Mouse (Mus musculus): ENCODE results near the gene Nebl. TPM values are rescaled to one million over a fixed set of nuclear protein-coding genes. Genes with fewer than 3 reads are reported as not detected.
"Not testable (repeated sequence)": the region's sequence is repeated elsewhere in the genome, so short reads cannot be mapped to it uniquely, and the experiment has no call there.

The Nebl gene
- polyA plus RNA-seq, 1 experiment from 2014 or later: 19.5 TPM

GRCm38 (mm10) chr2:17326590-17326989 lies 404.7 kb downstream of the Nebl start:
- no peak for ATAC-seq (ENCODE audit: insufficient number of reproducible peaks, low FRiP score, low TSS enrichment, low read depth)
- Histone ChIP-seq H3K4me2 (replicated peaks) (no peak overlapping the region), H3K27me3 (no peaks in the 10 kb centered on the region), H3K9me3 (replicated peaks) (no peaks in the 10 kb centered on the region), H3K36me3 (no peaks in the 10 kb centered on the region), H3K27ac (replicated peaks) (no peak overlapping the region), H3K4me1 (no peaks in the 10 kb centered on the region), H3K9ac (no peak overlapping the region), H3K4me3 (replicated peaks) (no peak overlapping the region)
- WGBS: 87% methylated on average over 1 of the region's 1 CpGs

GRCm38 (mm10) chr2:17316850-17317249 lies 414.4 kb downstream of the Nebl start:
- no peaks in the 10 kb centered on the region for H3K27me3 ChIP-seq
- WGBS: 41% methylated on average over 5 of the region's 5 CpGs
- H3K4me2 ChIP-seq (replicated peaks): no peak overlapping the region
- no peaks in the 10 kb centered on the region for H3K4me1 ChIP-seq
- no peak overlapping the region for H3K27ac ChIP-seq (replicated peaks)
- no peaks in the 10 kb centered on the region for H3K9me3 ChIP-seq (replicated peaks)
- H3K36me3 ChIP-seq: no peaks in the 10 kb centered on the region
- no peak overlapping the region for H3K4me3 ChIP-seq (replicated peaks)
- no peak overlapping the region for H3K9ac ChIP-seq
- no peak for ATAC-seq (ENCODE audit: insufficient number of reproducible peaks, low FRiP score, low TSS enrichment, low read depth)

- no peaks in the 10 kb centered on the region for H3K27me3 ChIP-seq
- no peaks in the 10 kb centered on the region for H3K36me3 ChIP-seq
- no peak overlapping the region for H3K4me2 ChIP-seq (replicated peaks)
- no peaks in the 10 kb centered on the region for H3K4me1 ChIP-seq
- no peak overlapping the region for H3K4me3 ChIP-seq (replicated peaks)
- no peak overlapping the region for H3K9ac ChIP-seq
- no peaks in the 10 kb centered on the region for H3K9me3 ChIP-seq (replicated peaks)
- ATAC-seq (ENCODE audit: insufficient number of reproducible peaks, low FRiP score, low TSS enrichment, low read depth): no peak
- H3K27ac ChIP-seq (replicated peaks): no peak overlapping the region
Observed at GRCm38 (mm10) chr2:17301379-17301778, 429.9 kb downstream of the Nebl start.

- no peaks in the 10 kb centered on the region for H3K4me1 ChIP-seq
- WGBS: 43% methylated on average over 1 of the region's 1 CpGs
- no peaks in the 10 kb centered on the region for H3K36me3 ChIP-seq
- no peak for ATAC-seq (ENCODE audit: insufficient number of reproducible peaks, low FRiP score, low TSS enrichment, low read depth)
- H3K9ac ChIP-seq: no peak overlapping the region
- no peaks in the 10 kb centered on the region for H3K9me3 ChIP-seq (replicated peaks)
- no peak overlapping the region for H3K27ac ChIP-seq (replicated peaks)
- no peaks in the 10 kb centered on the region for H3K27me3 ChIP-seq
- H3K4me3 ChIP-seq (replicated peaks): no peak overlapping the region
- no peak overlapping the region for H3K4me2 ChIP-seq (replicated peaks)
Observed at GRCm38 (mm10) chr2:17297496-17297895, 433.8 kb downstream of the Nebl start.

GRCm38 (mm10) chr2:17295257-17295656 lies 436.0 kb downstream of the Nebl start:
- ATAC-seq (ENCODE audit: insufficient number of reproducible peaks, low FRiP score, low TSS enrichment, low read depth); H3K36me3 ChIP-seq; H3K27me3 ChIP-seq; H3K4me1 ChIP-seq; H3K27ac ChIP-seq (replicated peaks); H3K4me2 ChIP-seq (replicated peaks); H3K9ac ChIP-seq; H3K4me3 ChIP-seq (replicated peaks); H3K9me3 ChIP-seq (replicated peaks): not testable (repeated sequence)
- WGBS: 90% methylated on average over 4 of the region's 5 CpGs

Small RNAs within 50 kb of the gene (microRNA-seq; reads per million reads assigned to microRNA genes)
- not detected for gene Mir6419 (ENCODE audit: borderline number of aligned reads)

All from embryonic facial prominence, embryonic 15.5 days (tissue).